ENCODE assay signal across 23 mouse cellular contexts in the genomic region with DNA sequence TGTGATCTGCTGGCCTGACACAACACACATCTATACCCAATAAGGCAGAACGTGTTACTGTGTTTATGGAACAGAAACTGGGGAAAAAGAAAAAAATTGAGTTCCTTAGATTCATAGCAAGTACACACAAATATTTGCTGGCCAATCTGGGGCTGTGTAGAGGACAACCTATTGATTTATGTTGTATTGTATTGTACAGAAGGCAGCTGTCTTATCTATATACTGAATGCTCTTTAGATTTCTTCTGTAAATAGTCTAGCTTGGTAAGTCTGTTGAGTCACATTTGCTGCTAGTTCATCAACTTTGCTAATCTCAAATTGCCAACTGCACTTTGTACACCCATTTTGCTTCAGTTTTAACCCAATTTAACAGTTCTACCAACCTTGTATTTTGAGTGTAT. TPM values are rescaled to one million over a fixed set of nuclear protein-coding genes. Genes with fewer than 3 reads are reported as not detected.
A peak's percentile ranks its signal among the peaks of the same experiment; 100 is the strongest.
DNase-seq lines count a peak whose midpoint lies in the region; ATAC-seq and TF ChIP-seq lines count a peak whose summit lies in the region.
"Had no signal": no experiment of that assay in that cellular context is flagged by ENCODE, and none has a peak within 500 bp of the region (broad histone marks: within the 10 kb centered on the region; RNA-seq: fewer than 3 reads in every experiment).

No protein-coding gene starts in this region.

- no peak overlapping the region for H3K9ac ChIP-seq in liver, embryonic 15.5 days
- H3K9ac ChIP-seq in liver, embryonic 12.5 days = no peak overlapping the region
- no peak overlapping the region for H3K9ac ChIP-seq in intestine, embryonic 16.5 days (ENCODE audit: low read depth, low read length)
- H3K9ac ChIP-seq in liver, postnatal 0 days (replicated peaks) = no peak overlapping the region
- H3K9ac ChIP-seq: forebrain, embryonic 13.5 days; hindbrain, embryonic 14.5 days had no signal

- H3K4me3 ChIP-seq in liver, embryonic 15.5 days (replicated peaks) = no peak overlapping the region
- H3K4me3 ChIP-seq in liver, embryonic 12.5 days = no peak overlapping the region
- H3K4me3 ChIP-seq in intestine, embryonic 16.5 days (ENCODE audit: low read length) = no peak overlapping the region
- no peak overlapping the region for H3K4me3 ChIP-seq in liver, postnatal 0 days (ENCODE audit: low read depth, low read length)
- H3K4me3 ChIP-seq: forebrain, embryonic 10.5 days; forebrain, embryonic 13.5 days; heart, adult 2 months; hindbrain, embryonic 10.5 days had no signal

- H3K27me3 ChIP-seq in liver, embryonic 15.5 days = no peaks in the 10 kb centered on the region
- no peaks in the 10 kb centered on the region for H3K27me3 ChIP-seq in liver, embryonic 12.5 days (replicated peaks)
- H3K27me3 ChIP-seq in intestine, embryonic 16.5 days (replicated peaks; ENCODE audit: control insufficient read depth, insufficient read depth, low read length) = no peaks in the 10 kb centered on the region
- no peaks in the 10 kb centered on the region for H3K27me3 ChIP-seq in liver, postnatal 0 days (ENCODE audit: insufficient read depth, low read length)
- H3K27me3 ChIP-seq: forebrain, embryonic 13.5 days had no signal

- ATAC-seq in liver, embryonic 15.5 days (ENCODE audit: insufficient read depth) = no peak
- ATAC-seq in liver, embryonic 12.5 days = no peak
- ATAC-seq in intestine, embryonic 16.5 days = peak; percentile 58
- 0 out of 2 replicates have a peak, but pooled peaks have one; percentile 17 for ATAC-seq in liver, postnatal 0 days
- no peak for ATAC-seq in monocyte, adult 5-6 weeks (replicated peaks; ENCODE audit: insufficient number of reproducible peaks, low FRiP score, low TSS enrichment, poor library complexity, severe bottlenecking)
- ATAC-seq: CD4-positive, CD25-positive, alpha-beta regulatory T cell, adult 4 months; forebrain, embryonic 13.5 days; forebrain, embryonic 16.5 days; hindbrain, postnatal 0 days had no signal

- no peak for TF ChIP-seq CTCF in liver, postnatal 0 days (IDR thresholded peaks at IDR 0.05; ENCODE audit: low read depth)

- DNase-seq in liver, postnatal 0 days = no peak
- no peak for DNase-seq in heart, postnatal 36 days
- DNase-seq: adrenal gland, adult 8-10 months; adrenal gland, postnatal 25 days; cerebellum, adult 11-12 months; cerebellum, adult 8-10 months; cerebellum, postnatal 10 days; gastrocnemius, postnatal 10 days; gastrocnemius, postnatal 36 days; heart, adult 2 months had no signal

- intact Hi-C loops in heart, postnatal 36 days (cut with DNase I) = no loop called here

- H3K27ac ChIP-seq in liver, embryonic 15.5 days (replicated peaks) = 0 out of 2 replicates have a peak overlapping the region, but pooled peaks have one; percentile 38
- H3K27ac ChIP-seq in liver, embryonic 12.5 days = no peak overlapping the region
- no peak overlapping the region for H3K27ac ChIP-seq in intestine, embryonic 16.5 days (ENCODE audit: low read length)
- peak overlapping the region; percentile 58 for H3K27ac ChIP-seq in liver, postnatal 0 days (ENCODE audit: low read depth)
- H3K27ac ChIP-seq: forebrain, embryonic 13.5 days; heart, adult 2 months; hindbrain, embryonic 10.5 days; hindbrain, embryonic 14.5 days; hindbrain, postnatal 0 days had no signal

- H3K9me3 ChIP-seq in liver, embryonic 15.5 days (replicated peaks) = no peaks in the 10 kb centered on the region
- no peaks in the 10 kb centered on the region for H3K9me3 ChIP-seq in liver, embryonic 12.5 days (replicated peaks)
- no peaks in the 10 kb centered on the region for H3K9me3 ChIP-seq in intestine, embryonic 16.5 days (ENCODE audit: control insufficient read depth, low read length)
- no peaks in the 10 kb centered on the region for H3K9me3 ChIP-seq in liver, postnatal 0 days (ENCODE audit: low read length)
- H3K9me3 ChIP-seq: forebrain, embryonic 10.5 days; forebrain, embryonic 13.5 days; hindbrain, embryonic 10.5 days had no signal

- no peak overlapping the region for H3K4me2 ChIP-seq in liver, embryonic 15.5 days
- no peak overlapping the region for H3K4me2 ChIP-seq in liver, embryonic 12.5 days
- no peak overlapping the region for H3K4me2 ChIP-seq in intestine, embryonic 16.5 days (ENCODE audit: low read depth, low read length)
- H3K4me2 ChIP-seq in liver, postnatal 0 days (ENCODE audit: low read depth, low read length) = 0 out of 2 replicates have a peak overlapping the region, but pooled peaks have one; percentile 35
- H3K4me2 ChIP-seq: forebrain, embryonic 13.5 days; heart, embryonic 11.5 days; hindbrain, embryonic 14.5 days had no signal

- no peaks in the 10 kb centered on the region for H3K36me3 ChIP-seq in liver, embryonic 15.5 days (replicated peaks)
- no peaks in the 10 kb centered on the region for H3K36me3 ChIP-seq in liver, embryonic 12.5 days
- H3K36me3 ChIP-seq in intestine, embryonic 16.5 days (ENCODE audit: control insufficient read depth, insufficient read depth, low read length) = no peaks in the 10 kb centered on the region
- H3K36me3 ChIP-seq in liver, postnatal 0 days (replicated peaks; ENCODE audit: insufficient read depth, low read length) = no peaks in the 10 kb centered on the region
- H3K36me3 ChIP-seq: forebrain, embryonic 10.5 days; hindbrain, embryonic 10.5 days had no signal

- no peak for TF ChIP-seq EP300 in liver, postnatal 0 days (IDR thresholded peaks at IDR 0.05; ENCODE audit: low read depth)

- no peaks in the 10 kb centered on the region; the same call in 1 of the 2 replicates for H3K4me1 ChIP-seq in liver, embryonic 15.5 days (replicated peaks)
- H3K4me1 ChIP-seq in liver, embryonic 12.5 days = no peaks in the 10 kb centered on the region
- H3K4me1 ChIP-seq in intestine, embryonic 16.5 days (ENCODE audit: control insufficient read depth, insufficient read depth, low read length) = peaks cover 6% of the 10 kb centered on the region
- 0 out of 2 replicates have a peak, but pooled peaks cover 5% of the 10 kb centered on the region for H3K4me1 ChIP-seq in liver, postnatal 0 days (ENCODE audit: insufficient read depth)
- H3K4me1 ChIP-seq: forebrain, embryonic 13.5 days had no signal

- WGBS in liver, embryonic 15.5 days (ENCODE audit: insufficient replicate concordance) = 32% methylated on average over 1 of the region's 1 CpGs
- 31% methylated on average over 1 of the region's 1 CpGs for WGBS in liver, embryonic 12.5 days (ENCODE audit: insufficient replicate concordance)
- 36% methylated on average over 1 of the region's 1 CpGs for WGBS in intestine, embryonic 16.5 days
- WGBS in liver, postnatal 0 days (ENCODE audit: insufficient replicate concordance) = 24% methylated on average over 1 of the region's 1 CpGs

RNA-seq across cellular contexts. Expression of gene Abca8b, which starts 7.5 kb away (rescaled TPM):
- polyA plus RNA-seq in liver, embryonic 15.5 days (2015; fragmentation: Nextera tagmentation; extraction: Ambion mirVana) = 6.4 and 7.8 TPM in 2 replicates
- polyA plus RNA-seq in liver, embryonic 12.5 days (2016; fragmentation: Nextera tagmentation; extraction: Ambion mirVana) = 5.2 TPM in 2 replicates
- 0.53 and 0.84 TPM in 2 replicates for polyA plus RNA-seq in intestine, embryonic 16.5 days (2015; fragmentation: Nextera tagmentation; extraction: Ambion mirVana)
- polyA plus RNA-seq in liver, postnatal 0 days (2015; fragmentation: Nextera tagmentation; extraction: Ambion mirVana) = 8.6 and 10.8 TPM in 2 replicates
- total RNA-seq in heart, postnatal 36 days (2021) = 1 to 10 TPM; 8.0 to 8.4 TPM
- 0.19 to 0.48 TPM (median 0.32 TPM) in 3 replicates for total RNA-seq in monocyte, adult 5-6 weeks (2017)
- total RNA-seq: MEL had no signal

Comparison
In these comparisons a context has a peak if more than half of its experiments do, and no peak if none do; other contexts are left out.
1. ATAC-seq: peak in intestine, embryonic 16.5 days (single experiment) and liver, postnatal 0 days (single experiment); none in liver, embryonic 15.5 days (single experiment), liver, embryonic 12.5 days (single experiment) and monocyte, adult 5-6 weeks (single experiment).
2. H3K27ac ChIP-seq: peak in liver, embryonic 15.5 days (single experiment) and liver, postnatal 0 days (single experiment); none in liver, embryonic 12.5 days (single experiment) and intestine, embryonic 16.5 days (single experiment).